Mouse (Mus musculus): ENCODE measurements at regions not wholly inside any gene's neighbourhood (a gene's known extent, or its start where the extent isn't known, plus 50 kb on each side); places are given as distances from the start of the nearest gene placed in this dataset.

- DNase-seq (ENCODE audit: low spot score) (no peak), ATAC-seq (ENCODE audit: insufficient read depth, low read depth) (no peak)
- Histone ChIP-seq H3K4me1 (ENCODE audit: control insufficient read depth, insufficient read depth) (no peaks in the 10 kb centered on the region), H3K9me3 (replicated peaks; ENCODE audit: control insufficient read depth, low read length) (no peaks in the 10 kb centered on the region), H3K27ac (ENCODE audit: low read depth) (no peak overlapping the region), H3K4me2 (ENCODE audit: low read depth, low read length) (no peak overlapping the region), H3K9ac (replicated peaks; ENCODE audit: low read depth, low read length) (no peak overlapping the region), H3K4me3 (ENCODE audit: low read depth, low read length) (no peak overlapping the region), H3K27me3 (ENCODE audit: control insufficient read depth, insufficient read depth, low read length) (no peaks in the 10 kb centered on the region), H3K36me3 (replicated peaks; ENCODE audit: control insufficient read depth, insufficient read depth, low read length) (no peaks in the 10 kb centered on the region)
- no peak for TF ChIP-seq CTCF (IDR thresholded peaks at IDR 0.05; ENCODE audit: low read depth)
- 52% methylated on average over 2 of the region's 2 CpGs for WGBS
Observed at GRCm38 (mm10) chr19:18444324-18444723, 187.3 kb downstream of the Ostf1 start.

- WGBS = 40% methylated on average over 3 of the region's 3 CpGs
Observed at GRCm38 (mm10) chr19:18436351-18436750, 195.3 kb downstream of the Ostf1 start.

GRCm38 (mm10) chr19:18420381-18420785 is 211.2 kb downstream of the Ostf1 start:
- H3K9ac ChIP-seq (replicated peaks; ENCODE audit: low read depth, low read length) = no peak overlapping the region
- ATAC-seq (ENCODE audit: insufficient read depth, low read depth) = no peak
- H3K9me3 ChIP-seq (replicated peaks; ENCODE audit: control insufficient read depth, low read length) = no peaks in the 10 kb centered on the region
- H3K4me2 ChIP-seq (ENCODE audit: low read depth, low read length) = no peak overlapping the region
- H3K36me3 ChIP-seq (replicated peaks; ENCODE audit: control insufficient read depth, insufficient read depth, low read length) = no peaks in the 10 kb centered on the region
- no peak overlapping the region for H3K27ac ChIP-seq (ENCODE audit: low read depth)
- no peaks in the 10 kb centered on the region for H3K27me3 ChIP-seq (ENCODE audit: control insufficient read depth, insufficient read depth, low read length)
- 42% methylated on average over 9 of the region's 9 CpGs for WGBS
- no peaks in the 10 kb centered on the region for H3K4me1 ChIP-seq (ENCODE audit: control insufficient read depth, insufficient read depth)
- no peak for DNase-seq (ENCODE audit: low spot score)
- no peak overlapping the region for H3K4me3 ChIP-seq (ENCODE audit: low read depth, low read length)
- TF ChIP-seq EP300 (IDR thresholded peaks at IDR 0.05; ENCODE audit: low read depth) = no peak
- TF ChIP-seq CTCF (IDR thresholded peaks at IDR 0.05; ENCODE audit: low read depth) = no peak

More at GRCm38 (mm10) chr19:18436351-18436750, 195.3 kb downstream of the Ostf1 start:
- H3K4me2 ChIP-seq (ENCODE audit: low read depth, low read length) = no peak overlapping the region
- H3K27me3 ChIP-seq (ENCODE audit: control insufficient read depth, insufficient read depth, low read length) = no peaks in the 10 kb centered on the region
- H3K4me1 ChIP-seq (ENCODE audit: control insufficient read depth, insufficient read depth) = no peaks in the 10 kb centered on the region
- no peaks in the 10 kb centered on the region for H3K36me3 ChIP-seq (replicated peaks; ENCODE audit: control insufficient read depth, insufficient read depth, low read length)
- H3K27ac ChIP-seq (ENCODE audit: low read depth) = no peak overlapping the region
- no peak overlapping the region for H3K9ac ChIP-seq (replicated peaks; ENCODE audit: low read depth, low read length)
- no peak for TF ChIP-seq CTCF (IDR thresholded peaks at IDR 0.05; ENCODE audit: low read depth)
- TF ChIP-seq EP300 (IDR thresholded peaks at IDR 0.05; ENCODE audit: low read depth) = no peak
- no peak overlapping the region for H3K4me3 ChIP-seq (ENCODE audit: low read depth, low read length)
- no peaks in the 10 kb centered on the region for H3K9me3 ChIP-seq (replicated peaks; ENCODE audit: control insufficient read depth, low read length)
- DNase-seq (ENCODE audit: low spot score) (no peak), ATAC-seq (ENCODE audit: insufficient read depth, low read depth) (no peak)

GRCm38 (mm10) chr19:18418548-18418947 is 213.1 kb downstream of the Ostf1 start:
- no peak for ATAC-seq (ENCODE audit: insufficient read depth, low read depth)
- WGBS = 58% methylated on average over 6 of the region's 6 CpGs

GRCm38 (mm10) chr19:18377466-18378089 is 254.0 kb downstream of the Ostf1 start:
- Histone ChIP-seq H3K9me3 (replicated peaks; ENCODE audit: control insufficient read depth, low read length) (no peaks in the 10 kb centered on the region), H3K9ac (replicated peaks; ENCODE audit: low read depth, low read length) (no peak overlapping the region), H3K4me1 (ENCODE audit: control insufficient read depth, insufficient read depth) (no peaks in the 10 kb centered on the region), H3K27me3 (ENCODE audit: control insufficient read depth, insufficient read depth, low read length) (no peaks in the 10 kb centered on the region), H3K27ac (ENCODE audit: low read depth) (no peak overlapping the region), H3K4me3 (ENCODE audit: low read depth, low read length) (no peak overlapping the region), H3K4me2 (ENCODE audit: low read depth, low read length) (no peak overlapping the region), H3K36me3 (replicated peaks; ENCODE audit: control insufficient read depth, insufficient read depth, low read length) (no peaks in the 10 kb centered on the region)
- DNase-seq (ENCODE audit: low spot score) = no peak
- no peak for TF ChIP-seq EP300 (IDR thresholded peaks at IDR 0.05; ENCODE audit: low read depth)
- no peak for TF ChIP-seq CTCF (IDR thresholded peaks at IDR 0.05; ENCODE audit: low read depth)
- ATAC-seq (ENCODE audit: insufficient read depth, low read depth) = no peak
- WGBS = 69% methylated on average over 4 of the region's 4 CpGs

More at GRCm38 (mm10) chr19:18418548-18418947, 213.1 kb downstream of the Ostf1 start:
- TF ChIP-seq CTCF (IDR thresholded peaks at IDR 0.05; ENCODE audit: low read depth) (no peak), EP300 (IDR thresholded peaks at IDR 0.05; ENCODE audit: low read depth) (no peak)
- no peak overlapping the region for H3K27ac ChIP-seq (ENCODE audit: low read depth)
- H3K9me3 ChIP-seq (replicated peaks; ENCODE audit: control insufficient read depth, low read length) = no peaks in the 10 kb centered on the region
- no peak for DNase-seq (ENCODE audit: low spot score)
- no peaks in the 10 kb centered on the region for H3K27me3 ChIP-seq (ENCODE audit: control insufficient read depth, insufficient read depth, low read length)
- H3K9ac ChIP-seq (replicated peaks; ENCODE audit: low read depth, low read length) = no peak overlapping the region
- no peak overlapping the region for H3K4me3 ChIP-seq (ENCODE audit: low read depth, low read length)
- H3K4me1 ChIP-seq (ENCODE audit: control insufficient read depth, insufficient read depth) = no peaks in the 10 kb centered on the region
- H3K36me3 ChIP-seq (replicated peaks; ENCODE audit: control insufficient read depth, insufficient read depth, low read length) = no peaks in the 10 kb centered on the region
- H3K4me2 ChIP-seq (ENCODE audit: low read depth, low read length) = no peak overlapping the region

- DNase-seq (ENCODE audit: low spot score) (no peak), ATAC-seq (ENCODE audit: insufficient read depth, low read depth) (no peak)
- TF ChIP-seq EP300 (IDR thresholded peaks at IDR 0.05; ENCODE audit: low read depth) (no peak), CTCF (IDR thresholded peaks at IDR 0.05; ENCODE audit: low read depth) (no peak)
- Histone ChIP-seq H3K4me2 (ENCODE audit: low read depth, low read length) (no peak overlapping the region), H3K36me3 (replicated peaks; ENCODE audit: control insufficient read depth, insufficient read depth, low read length) (no peaks in the 10 kb centered on the region), H3K4me1 (ENCODE audit: control insufficient read depth, insufficient read depth) (no peaks in the 10 kb centered on the region), H3K9me3 (replicated peaks; ENCODE audit: control insufficient read depth, low read length) (no peaks in the 10 kb centered on the region), H3K27ac (ENCODE audit: low read depth) (no peak overlapping the region), H3K9ac (replicated peaks; ENCODE audit: low read depth, low read length) (no peak overlapping the region), H3K27me3 (ENCODE audit: control insufficient read depth, insufficient read depth, low read length) (no peaks in the 10 kb centered on the region), H3K4me3 (ENCODE audit: low read depth, low read length) (no peak overlapping the region)
- WGBS = 84% methylated on average over 6 of the region's 6 CpGs
Observed at GRCm38 (mm10) chr19:18368612-18369011, 263.0 kb downstream of the Ostf1 start.
